Mouse (Mus musculus): Measurements from ENCODE around the gene 2010005H15Rik.

- TF ChIP-seq POLR2A (IDR thresholded peaks at IDR 0.05; ENCODE audit: insufficient read depth, low read depth, low read length): no peak
- TF ChIP-seq CTCF (IDR thresholded peaks at IDR 0.05; ENCODE audit: insufficient read depth, low read depth, low read length): no peak
These were observed 22.0 kb upstream of the 2010005H15Rik start for GRCm38 (mm10) chr16:36199226-36199625.

Data from olfactory bulb, adult 2 months (tissue).